Mouse (Mus musculus) lung, postnatal 0 days (tissue): ENCODE data around the gene Angptl4.

Experiments used
- CTCF ChIP-seq: IDR thresholded peaks from 2 replicates; pipeline ENCODE4 v1.5.1; 2016; ENCODE audit warnings: antibody characterized with exemption, mild to moderate bottlenecking
- EP300 ChIP-seq: IDR thresholded peaks from 2 replicates; pipeline ENCODE4 v1.6.1; 2016; ENCODE audit warnings: antibody characterized with exemption, mild to moderate bottlenecking, control low read depth

GRCm38 (mm10) chr17:33755418-33756107 is 26.1 kb downstream of the Angptl4 start:
- TF ChIP-seq CTCF, result no peak
- no peak for TF ChIP-seq EP300
